Mouse (Mus musculus) erythroblast, adult 5-6 weeks (primary cell): ENCODE data around the gene Tlr8. TPM values are rescaled to one million over a fixed set of nuclear protein-coding genes. Genes with fewer than 3 reads are reported as not detected.
"Not testable (repeated sequence)": the region's sequence is repeated elsewhere in the genome, so short reads cannot be mapped to it uniquely, and the experiment has no call there.

Experiments used
- ATAC-seq: replicated peaks from 2 replicates; pipeline ENCODE4 v1.8.0; 2016; ENCODE audit warnings: moderate number of reproducible peaks, mild to moderate bottlenecking, moderate TSS enrichment, inconsistent platforms; ENCODE audit not compliant: poor library complexity, low FRiP score, severe bottlenecking
- total RNA-seq, 2 experiments: library from RNA; stranded (forward) in 1 of 2; stranded (reverse) in 1 of 2; fragments of 150-400 nt in 1 of 2; fragments of 200-764, 138-1000 nt in 1 of 2; gene quantifications; 2 replicates each; pipeline versions ENCODE4 v1.2.3 to v1.2.4; 2015 to 2017; ENCODE audit warnings: low replicate concordance in 2 of 2

The Tlr8 gene
- total RNA-seq (2015; ENCODE audit: low replicate concordance) (11.7 and 24.0 TPM in 2 replicates), total RNA-seq (2017; ENCODE audit: low replicate concordance) (5.3 and 11.2 TPM in 2 replicates)

DNA sequence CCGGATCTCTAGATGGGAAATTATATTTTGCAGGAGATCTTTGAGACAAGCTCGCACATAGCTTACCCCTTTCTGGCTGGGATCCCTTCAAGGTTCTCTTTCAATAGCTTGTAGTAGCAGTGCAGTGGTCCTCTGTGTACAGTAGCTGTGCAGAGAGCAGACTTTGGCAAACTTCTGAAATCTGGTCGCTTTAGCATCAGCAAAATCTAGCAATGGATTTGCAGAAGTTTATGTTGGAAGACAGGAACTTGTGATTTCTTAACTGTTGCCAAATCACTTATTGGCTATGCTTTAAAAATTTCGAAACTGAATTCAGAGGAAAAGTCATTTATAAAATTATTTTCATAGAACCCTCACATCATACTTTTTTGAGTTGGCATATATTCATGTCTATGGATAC, at the start of gene Tlr8:
TSS of gene Tlr8 (minus strand) at position 244 of the 400 bp plus-strand sequence.
- ATAC-seq, result no peak

DNA sequence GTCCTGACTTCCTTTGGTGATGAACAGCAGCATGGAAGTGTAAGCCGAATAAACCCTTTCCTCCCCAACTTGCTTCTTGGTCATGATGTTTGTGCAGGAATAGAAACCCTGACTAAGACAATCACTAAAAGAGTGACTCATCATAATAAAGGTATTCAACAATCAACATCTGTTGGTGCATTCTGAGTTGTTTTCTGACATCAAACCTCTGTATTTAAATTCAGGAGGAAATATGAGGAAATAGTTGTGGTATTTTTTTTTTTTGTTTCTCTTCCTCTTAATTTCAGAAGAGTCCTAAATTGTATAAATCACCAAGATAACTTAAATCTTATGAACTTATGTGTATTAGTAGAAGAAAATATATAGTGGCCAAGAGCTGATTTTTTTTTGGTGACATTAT, 37.9 kb upstream of the Tlr8 start:
- ATAC-seq, result not testable (repeated sequence)

DNA sequence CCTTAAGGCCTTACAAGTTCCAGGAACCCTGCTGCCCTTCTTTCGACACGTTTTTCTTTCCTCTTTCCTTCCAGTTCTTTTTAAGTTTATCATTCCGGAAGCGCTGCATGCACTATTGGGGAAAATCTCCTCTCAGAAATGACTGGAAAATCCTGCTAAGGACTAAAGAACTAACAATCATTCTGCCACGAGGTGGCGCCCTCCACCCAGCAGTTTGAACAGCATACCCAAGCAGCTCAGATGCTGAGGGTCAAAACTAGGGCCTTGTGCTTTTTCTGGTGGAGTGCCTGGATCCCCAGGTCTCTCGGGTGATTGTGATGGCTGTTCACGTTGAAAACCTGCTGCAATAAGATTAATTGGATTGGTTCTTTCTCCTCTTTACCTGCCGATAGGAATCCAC, 12.8 kb upstream of the Tlr8 start:
- ATAC-seq, result no peak

DNA sequence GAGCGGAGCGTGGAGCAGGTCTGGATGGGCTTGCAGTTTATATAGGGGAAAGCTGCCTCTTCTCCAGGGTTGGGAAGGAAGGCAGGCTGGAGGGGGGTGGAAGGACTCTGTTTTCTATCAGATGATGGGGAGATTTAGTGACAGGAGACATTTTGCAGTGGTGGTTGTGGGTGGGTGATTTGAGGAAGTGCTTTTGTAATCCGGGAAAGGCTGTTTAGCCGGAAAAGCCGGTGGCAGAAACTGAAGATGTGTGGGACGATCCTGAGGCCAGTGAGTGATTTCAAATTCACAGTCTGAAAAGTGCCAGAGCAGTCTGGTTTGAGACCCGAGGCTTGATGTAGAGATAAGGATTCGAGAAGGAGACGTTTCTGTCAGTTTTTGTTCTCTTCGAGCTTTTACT, 12.4 kb upstream of the Tlr8 start:
- no peak for ATAC-seq

DNA sequence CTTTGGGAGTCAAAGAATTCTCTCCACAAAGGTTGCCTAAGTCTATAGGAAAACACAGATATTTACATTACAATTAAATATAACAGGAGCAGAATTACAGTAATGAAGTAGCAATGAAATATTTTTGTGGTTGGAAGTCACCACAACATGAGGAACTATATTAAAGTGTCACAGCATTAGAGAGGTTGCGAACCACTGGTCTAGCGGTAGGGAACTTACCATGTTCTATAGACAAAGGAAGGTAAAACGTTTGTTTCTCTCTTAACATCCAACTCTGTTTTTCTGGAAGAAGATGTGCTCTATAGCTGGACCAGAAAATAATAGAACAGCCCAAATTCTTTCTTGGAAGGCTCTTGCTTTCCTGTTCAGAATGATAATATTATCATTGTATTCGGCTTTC, 599 bp downstream of the Tlr8 start:
- ATAC-seq, result no peak

DNA sequence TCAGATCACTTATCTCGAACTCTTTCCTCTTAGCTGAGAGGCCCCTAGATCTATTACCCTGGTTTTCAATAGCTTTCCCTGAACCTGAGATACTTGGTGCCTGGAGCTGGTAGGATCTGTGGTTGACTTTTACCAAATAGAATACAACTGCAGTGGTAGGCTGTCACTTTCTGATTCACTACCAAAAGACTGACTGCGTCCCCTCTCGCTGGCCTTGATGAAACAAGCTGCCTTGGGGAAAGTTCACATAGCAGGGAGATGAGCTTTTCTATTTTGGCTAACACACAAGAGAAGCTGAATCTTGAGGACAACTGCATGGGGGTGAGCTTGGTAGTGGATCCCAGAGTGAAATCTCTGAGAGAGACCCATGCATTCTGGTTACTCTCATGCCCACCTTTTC, 22.4 kb downstream of the Tlr8 start:
- no peak for ATAC-seq

DNA sequence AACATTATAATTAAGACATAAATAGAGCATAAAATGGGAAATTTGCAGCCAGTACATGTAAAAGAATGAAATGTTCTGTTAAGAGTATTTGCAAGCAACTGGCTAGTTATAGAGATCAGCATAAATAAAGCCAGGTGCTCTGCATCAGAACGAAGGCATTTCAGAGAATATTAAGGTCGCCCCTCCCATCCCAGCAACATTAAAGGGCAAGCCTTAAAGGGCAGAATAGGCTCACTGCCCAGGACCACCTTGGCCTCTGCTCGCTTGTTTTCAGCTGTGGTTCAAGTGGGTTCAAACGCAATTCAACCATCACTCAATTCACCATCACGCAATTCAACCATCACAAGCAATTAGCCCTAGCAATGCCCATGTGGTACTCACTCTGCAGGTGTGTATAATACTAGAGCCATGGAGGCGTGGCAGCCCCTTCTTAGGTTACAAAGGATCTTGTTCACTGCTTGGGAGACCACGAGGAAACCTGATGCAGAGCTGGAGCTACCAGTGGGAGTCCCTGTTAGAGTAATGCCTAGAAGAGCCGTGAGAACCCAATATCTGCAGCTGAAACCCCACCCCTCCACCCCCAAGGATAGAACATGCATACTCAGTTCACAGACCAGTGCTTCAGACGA, 24.7 kb downstream of the Tlr8 start:
- no peak for ATAC-seq

DNA sequence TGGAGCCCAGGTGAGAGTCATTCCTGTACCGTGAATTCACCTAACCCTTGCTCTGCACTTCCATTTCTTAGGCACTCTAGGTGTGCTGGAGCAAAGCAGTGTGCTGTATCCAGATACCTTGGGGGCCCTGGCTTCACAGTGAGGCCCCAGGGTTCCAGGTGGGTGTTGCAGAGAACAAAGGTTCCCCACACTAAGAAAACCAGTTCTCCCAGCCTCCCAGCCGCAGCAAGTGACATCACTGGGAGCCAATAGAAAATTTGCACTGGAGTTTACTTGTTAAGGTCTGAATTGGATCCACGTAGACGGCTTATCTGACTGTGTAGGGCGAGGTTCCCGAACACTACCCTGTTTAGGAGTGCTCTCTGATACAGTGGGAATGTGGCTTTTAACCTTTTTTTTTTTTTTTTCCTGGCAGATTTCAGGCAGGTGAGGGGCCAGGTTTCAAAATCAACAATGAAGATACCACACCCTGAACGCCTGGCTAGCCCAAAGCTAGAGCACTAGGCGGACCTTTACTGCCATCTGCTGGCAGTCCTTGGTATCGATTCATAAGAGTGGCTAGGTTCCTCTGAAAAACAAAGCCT, 30.9 kb downstream of the Tlr8 start:
- no peak; the same call in 1 of the 2 replicates for ATAC-seq

DNA sequence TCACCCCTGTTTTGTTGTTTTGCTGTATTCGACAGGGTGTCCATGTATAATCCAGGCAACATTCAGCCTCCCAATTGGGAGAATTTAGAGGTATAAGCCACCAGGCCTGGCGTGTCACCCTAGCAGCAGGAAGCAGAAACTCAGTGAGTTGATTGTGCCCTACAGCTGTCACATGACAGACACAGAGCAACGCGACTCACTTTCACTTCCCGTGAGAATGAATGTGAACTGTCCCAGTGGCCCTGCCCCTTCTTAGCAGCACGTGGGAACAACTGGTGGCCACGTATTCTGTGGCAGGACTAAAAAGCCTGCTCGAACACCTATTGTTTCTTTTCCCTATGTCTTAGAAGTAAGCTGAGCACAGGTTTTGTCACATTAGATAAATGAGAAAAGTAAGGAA, 33.0 kb downstream of the Tlr8 start:
- no peak for ATAC-seq

DNA sequence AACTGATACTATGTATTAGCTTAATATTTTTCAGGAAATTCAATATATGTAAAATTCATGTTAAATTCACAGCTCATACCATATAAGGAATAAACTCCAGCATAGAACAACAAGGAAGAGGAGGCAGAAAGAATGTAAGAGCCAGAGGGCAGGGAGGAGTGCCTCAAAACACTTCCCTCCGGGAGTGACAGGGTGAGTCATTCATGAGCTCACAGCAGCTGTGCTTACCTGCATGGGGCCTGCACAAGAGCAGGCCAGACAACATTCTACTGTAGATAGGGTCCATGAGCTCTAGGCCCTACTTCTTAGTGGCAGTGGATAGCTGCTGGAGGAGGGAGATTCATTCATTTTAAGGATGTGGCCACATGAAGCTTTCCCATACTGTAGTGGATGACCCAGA, 34.3 kb downstream of the Tlr8 start:
- no peak for ATAC-seq

DNA sequence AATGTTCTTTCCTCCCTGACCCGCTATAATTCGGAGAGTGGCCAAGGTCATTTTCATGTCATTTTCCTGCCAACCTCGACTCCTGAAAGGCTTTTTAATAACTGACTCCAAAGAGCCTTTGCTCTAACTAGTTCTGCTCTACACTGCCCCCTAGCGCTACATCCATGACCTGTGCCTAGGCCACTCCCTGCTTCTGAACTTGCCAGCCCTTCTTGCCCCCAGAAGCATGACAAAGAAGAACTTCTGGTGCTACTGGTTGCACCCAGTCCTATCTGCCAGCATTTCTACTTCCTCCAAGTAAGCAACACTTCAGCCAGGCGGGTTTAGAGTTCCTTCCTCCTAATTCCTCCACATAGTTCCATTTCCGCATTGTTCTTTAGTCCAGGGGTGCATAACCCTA, 34.9 kb downstream of the Tlr8 start:
- ATAC-seq, result no peak

DNA sequence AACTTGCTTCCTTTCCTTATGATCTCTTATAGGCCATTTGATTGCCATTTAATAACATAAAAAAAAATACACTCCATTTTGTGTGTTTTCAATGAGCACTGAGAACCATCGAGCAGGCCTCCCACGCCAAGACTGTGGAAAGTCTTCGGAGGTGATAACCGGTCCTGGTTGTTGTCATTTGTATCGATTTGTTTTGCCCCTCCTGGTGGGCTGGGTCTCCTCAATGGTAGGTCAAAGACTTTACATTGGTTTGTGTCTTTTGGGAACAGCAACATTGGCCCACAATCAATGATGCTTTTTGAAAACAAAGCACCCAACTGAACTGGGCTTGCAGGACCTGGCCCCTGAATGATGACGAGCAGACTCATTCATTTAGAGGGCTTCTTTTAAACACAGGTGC, 36.4 kb downstream of the Tlr8 start:
- no peak for ATAC-seq

DNA sequence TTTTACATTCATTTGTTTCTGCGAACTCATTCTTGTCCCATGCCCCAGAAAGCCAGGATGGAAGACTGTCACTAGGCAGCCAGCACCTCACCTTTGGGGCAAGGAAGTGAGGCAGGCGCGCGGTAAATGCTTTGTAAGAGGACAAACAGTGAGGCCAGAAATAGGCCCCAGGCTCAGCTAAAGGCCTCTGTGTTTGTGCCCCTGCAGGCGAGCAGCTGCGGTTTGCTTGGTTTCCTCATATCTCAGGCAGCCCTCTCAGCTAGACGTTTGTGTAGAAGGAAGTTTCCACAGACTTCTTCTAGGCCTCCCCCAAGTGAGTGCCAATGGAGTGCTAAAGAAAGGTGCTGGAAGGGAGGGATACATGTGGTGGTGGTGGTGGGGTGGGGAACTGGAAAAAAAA, 37.0 kb downstream of the Tlr8 start:
- no peak for ATAC-seq

DNA sequence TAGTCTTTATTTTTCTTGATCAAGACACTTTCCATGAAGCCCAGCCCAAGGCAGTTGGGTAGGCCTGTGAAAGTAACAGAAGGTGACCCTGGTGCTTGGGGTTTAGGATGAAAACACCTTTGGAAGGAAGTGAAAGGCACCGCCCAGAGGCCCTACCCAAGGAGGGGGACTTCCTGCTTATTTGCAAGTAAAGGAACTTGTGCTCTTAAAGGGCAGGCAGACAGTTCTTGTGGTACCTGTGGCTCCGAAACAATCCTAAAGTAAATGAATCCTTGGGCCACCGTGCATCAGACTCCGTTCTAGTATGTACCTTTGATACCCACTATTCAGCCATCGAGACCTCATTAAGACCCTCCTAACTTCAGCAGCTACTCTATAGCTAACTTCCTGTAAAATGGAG, 37.6 kb downstream of the Tlr8 start:
- ATAC-seq, result no peak

DNA sequence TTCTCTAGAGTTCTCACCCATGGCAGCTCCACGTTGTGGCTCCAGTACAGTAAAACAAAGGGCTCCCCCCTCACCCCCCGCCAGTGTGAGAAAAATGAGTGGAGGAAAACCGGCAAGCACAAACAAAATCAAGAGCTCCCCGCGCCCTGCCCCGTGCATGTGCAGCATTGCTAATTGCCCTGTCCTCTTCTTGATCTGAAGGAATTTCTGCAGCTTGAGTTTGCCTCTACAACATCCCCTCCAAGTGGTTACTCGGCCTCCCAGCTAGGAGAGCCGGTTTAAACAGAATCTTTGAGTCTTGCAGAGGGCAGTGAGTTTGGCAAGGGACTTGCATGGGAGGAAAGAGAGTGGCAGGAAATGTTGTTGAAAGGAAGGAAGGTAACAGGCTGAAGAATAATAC, 51.4 kb downstream of the Tlr8 start:
- ATAC-seq, result no peak

DNA sequence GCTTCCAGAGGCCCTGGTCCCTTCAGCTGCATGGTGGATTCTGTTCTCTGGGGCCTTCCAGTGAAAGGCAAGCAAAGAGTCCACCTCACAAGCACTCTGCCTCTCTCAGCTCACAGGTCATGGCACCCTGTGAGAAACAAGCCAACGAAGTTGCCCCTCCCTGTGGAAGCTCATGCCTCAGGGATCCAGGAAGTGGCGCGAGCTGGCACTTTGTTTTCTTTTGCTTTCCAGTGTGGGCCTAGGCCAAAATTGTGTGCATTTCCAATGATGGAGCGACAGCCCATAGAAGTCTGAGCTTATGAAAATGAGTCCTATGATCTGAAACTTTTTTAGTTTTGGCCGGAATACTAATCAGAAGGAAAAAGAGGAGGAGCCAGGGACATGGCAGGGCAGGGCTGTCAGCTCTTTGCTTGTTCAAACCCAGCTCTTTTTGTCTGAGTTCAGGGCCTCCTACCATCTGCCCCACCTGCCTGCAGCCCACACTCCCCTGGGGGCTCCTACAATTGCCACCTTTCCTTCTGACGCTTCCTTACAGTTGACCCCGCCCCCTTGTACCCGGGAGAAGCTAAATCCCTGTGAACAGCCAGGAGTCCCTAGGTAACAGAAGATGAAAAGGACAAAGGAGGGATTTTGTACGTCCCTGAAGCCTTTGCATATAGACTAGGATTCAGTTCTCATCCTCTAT, 52.1 kb downstream of the Tlr8 start:
- ATAC-seq, result no peak

DNA sequence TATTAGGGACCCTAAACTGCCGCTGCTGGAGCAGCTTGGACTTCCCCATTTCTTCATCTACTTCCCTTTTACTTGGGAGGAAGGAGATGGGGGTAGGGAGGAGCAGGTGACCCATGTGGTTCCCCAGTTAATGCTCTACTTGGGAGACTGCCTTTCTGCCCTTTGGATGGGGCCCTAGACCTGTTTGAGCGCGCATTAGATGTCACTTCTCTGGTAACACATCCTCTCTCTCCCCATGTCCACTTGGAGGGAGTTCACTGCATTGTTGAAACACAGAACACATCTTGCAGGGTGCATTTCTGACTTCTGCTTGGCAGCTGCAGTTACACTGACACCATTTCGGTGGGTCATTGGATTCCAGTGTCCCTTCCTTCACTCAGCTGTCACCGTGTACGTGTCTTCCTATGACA, 53.8 kb downstream of the Tlr8 start:
- ATAC-seq, result no peak

DNA sequence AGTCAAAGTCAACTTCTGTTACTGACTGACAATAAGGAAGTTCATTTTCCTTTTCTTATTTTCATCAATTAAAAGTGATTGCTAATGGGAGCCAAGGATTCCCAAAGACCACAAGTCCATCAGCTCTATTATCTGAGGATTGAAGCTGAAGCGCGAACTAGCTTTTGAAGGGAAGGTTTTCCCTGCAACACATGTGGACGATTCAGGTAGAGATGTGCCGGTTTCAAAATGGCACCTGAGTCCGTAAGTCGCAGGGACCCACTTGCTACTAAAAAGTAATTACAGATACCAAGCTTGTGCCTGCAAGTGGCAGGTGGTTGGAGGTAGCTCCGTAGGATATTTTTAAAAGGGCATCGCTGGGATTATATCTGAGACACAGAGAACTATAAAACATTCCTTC, 54.3 kb downstream of the Tlr8 start:
- ATAC-seq, result no peak

DNA sequence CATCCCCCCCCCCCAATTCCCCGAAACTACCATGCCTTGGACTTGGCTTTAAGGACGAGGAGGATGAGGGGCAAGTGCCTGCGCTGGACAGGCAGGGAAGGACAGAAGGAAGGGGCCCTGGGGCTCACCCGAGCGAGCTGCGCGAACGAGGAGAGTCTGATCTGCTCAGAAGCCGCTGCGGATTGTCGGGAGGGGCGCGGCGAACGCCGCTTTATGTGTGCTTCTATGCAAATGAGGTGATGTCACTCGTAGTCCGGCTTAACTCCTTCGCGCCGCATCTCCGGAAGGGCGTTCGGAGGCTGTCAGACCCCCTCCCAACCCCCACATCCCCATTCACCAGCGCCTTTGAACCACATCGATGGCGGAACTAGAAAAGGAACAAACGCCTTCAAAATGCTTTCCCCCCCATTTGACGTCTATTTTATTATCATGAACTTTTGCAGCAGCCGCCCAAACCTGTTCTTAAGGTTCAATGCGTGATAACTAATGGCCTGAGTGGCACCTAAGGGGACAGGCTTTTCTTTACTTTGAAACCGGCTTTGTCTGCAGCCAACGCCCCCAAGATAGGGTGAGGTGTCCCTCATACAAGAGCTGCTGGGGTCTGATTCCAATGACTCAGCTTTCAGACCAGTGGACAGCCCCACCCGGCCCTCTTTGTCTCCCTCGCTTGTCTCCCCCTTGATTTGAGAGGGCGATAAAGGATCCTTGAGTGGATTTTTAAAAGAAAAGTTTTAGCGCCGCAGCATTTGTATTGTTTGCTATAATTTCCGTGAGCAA, 55.0 kb downstream of the Tlr8 start, which contains the start of gene Tmsb4x:
TSS of gene Tmsb4x (minus strand) at position 338 of the 777 bp plus-strand sequence.
- no peak for ATAC-seq

DNA sequence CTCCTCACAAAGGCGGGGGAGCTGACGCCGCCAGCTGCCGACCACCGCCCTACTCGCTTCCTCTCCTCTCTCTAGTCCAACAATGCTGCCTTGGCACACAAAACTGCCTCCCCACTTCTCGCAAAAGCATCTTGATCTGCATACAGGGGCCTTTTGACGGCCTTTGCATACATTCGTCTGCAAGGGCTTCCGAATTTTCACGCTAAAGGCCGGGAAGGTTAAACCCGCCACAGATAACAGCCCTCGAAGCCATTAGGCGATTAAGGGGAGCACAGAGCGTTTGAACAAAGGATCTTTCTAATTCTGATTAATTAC, 55.7 kb downstream of the Tlr8 start:
- no peak for ATAC-seq
